Mouse (Mus musculus): ENCODE measurements around the gene Etfa. TPM values are rescaled to one million over a fixed set of nuclear protein-coding genes. Genes with fewer than 3 reads are reported as not detected.
A peak's percentile ranks its signal among the peaks of the same experiment; 100 is the strongest.

The Etfa gene
- polyA plus RNA-seq, 1 experiment = 48.5 TPM

DNA sequence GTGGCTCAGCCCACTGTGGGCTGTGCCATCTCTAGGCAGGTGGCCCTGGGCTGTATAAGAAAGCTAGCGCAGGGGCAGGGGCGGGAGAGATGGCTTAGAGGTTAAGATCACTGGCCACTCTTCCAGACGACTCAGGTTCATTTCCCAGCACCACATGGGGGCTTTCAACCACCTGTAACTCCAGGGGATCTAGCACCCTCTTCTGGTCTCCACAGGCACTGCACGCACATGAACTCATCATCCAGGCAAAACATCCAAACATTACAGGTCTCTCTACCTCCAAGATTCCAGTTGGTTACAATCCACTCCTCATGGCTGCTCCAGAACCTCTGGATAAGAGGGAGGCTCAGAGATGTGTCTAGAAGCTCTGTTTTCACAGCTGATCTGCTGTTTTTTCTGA is 13.7 kb upstream of the Etfa start:
- no peak for DNase-seq (ENCODE audit: extremely low spot score in 1 of 2, low spot score in 1 of 2)

GRCm38 (mm10) chr9:55511521-55511993 is 486 bp downstream of the Etfa start:
- DNase-seq (ENCODE audit: extremely low spot score in 1 of 2, low spot score in 1 of 2) = peak; percentile 15 to 30

- DNase-seq (ENCODE audit: extremely low spot score in 1 of 2, low spot score in 1 of 2) = no peak
Measured at GRCm38 (mm10) chr9:55510651-55511235, 1.3 kb downstream of the Etfa start.

GRCm38 (mm10) chr9:55509731-55510130 is 2.3 kb downstream of the Etfa start:
- no peak for DNase-seq (ENCODE audit: extremely low spot score in 1 of 2, low spot score in 1 of 2)

- no peak for DNase-seq (ENCODE audit: extremely low spot score in 1 of 2, low spot score in 1 of 2)
Measured at GRCm38 (mm10) chr9:55508701-55509100, 3.3 kb downstream of the Etfa start.

DNA sequence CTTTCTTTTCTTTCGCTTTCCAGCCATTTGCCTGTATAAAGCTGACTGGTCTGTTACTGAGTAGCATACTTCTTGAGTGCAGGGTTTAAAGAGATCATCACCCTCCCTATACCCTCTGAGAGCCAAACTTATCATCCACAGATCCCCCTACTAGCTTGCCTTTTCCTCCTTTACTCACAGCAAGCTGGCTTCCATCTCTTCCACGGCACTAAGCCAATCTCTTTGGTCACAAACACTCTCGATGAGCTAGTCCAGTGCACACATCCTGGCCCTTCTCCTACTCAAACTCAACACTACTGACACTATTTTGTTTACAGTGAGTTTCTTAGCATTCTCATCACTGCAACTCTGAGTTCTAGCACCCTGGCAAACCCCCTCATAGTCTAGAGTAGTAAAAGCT is 4.1 kb downstream of the Etfa start:
- no peak for DNase-seq (ENCODE audit: extremely low spot score in 1 of 2, low spot score in 1 of 2)

DNA sequence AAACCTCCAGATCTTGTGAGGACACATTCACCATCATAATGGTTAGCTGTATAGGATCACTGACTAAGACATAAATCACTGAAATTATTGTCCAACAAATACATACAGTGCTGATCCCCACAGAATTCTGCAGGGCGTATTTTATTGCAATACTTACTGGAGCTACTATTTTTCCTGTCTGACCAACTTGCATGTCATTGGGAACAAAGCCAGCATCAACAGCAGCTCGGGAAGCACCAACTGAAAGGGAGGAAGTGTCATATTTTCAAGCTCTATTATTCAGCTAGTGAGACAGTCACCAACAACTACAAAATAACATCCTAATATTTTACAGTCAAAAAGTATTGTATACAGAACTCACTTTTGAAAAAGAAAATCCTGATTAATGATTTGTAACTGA is 29.9 kb downstream of the Etfa start:
- peak in 1 of 2 experiments; percentile 14 for DNase-seq (ENCODE audit: extremely low spot score in 1 of 2, low spot score in 1 of 2)

DNA sequence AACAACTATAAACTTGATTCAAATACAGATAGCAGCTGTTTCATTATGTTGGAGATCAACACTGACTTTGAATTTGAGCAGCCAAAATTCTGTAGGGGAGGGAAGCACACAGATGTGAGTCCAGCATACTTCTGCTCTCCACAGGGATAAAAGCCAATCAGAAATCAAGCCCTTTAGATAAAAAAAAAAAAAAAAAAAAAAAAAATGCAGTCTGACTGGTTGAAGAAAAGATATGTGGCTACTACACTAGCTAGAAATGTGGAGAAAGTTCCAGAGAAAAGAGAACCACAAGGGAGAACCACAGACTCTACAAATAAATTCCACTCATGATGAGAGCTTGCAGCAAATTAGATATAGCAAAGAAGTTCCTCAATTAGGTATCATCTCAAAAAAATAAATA is 33.3 kb downstream of the Etfa start:
- DNase-seq (ENCODE audit: extremely low spot score in 1 of 2, low spot score in 1 of 2) = no peak

DNA sequence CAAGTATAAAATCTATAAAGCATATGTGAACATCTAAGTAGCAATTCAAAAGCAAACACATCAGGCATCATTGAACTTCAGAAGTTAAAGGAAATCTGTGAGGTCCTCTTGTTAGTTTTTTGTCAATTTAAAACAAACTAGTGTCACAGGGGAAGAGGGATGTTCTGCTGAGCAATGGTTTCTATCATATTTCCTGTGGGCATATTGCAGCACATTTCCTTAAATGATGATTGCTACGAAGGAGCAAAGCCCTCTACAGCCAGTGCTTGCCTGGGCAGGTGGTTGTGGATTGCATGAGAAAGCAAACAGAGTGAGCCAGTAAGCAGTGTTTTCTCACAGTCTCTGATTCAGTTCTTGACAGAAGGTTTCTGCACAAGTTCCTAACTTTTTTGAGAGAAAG is 36.0 kb downstream of the Etfa start:
- no peak for DNase-seq (ENCODE audit: extremely low spot score in 1 of 2, low spot score in 1 of 2)

GRCm38 (mm10) chr9:55468397-55468796 is 43.6 kb downstream of the Etfa start:
- DNase-seq (ENCODE audit: extremely low spot score in 1 of 2, low spot score in 1 of 2) = peak in 1 of 2 experiments; percentile 33

DNA sequence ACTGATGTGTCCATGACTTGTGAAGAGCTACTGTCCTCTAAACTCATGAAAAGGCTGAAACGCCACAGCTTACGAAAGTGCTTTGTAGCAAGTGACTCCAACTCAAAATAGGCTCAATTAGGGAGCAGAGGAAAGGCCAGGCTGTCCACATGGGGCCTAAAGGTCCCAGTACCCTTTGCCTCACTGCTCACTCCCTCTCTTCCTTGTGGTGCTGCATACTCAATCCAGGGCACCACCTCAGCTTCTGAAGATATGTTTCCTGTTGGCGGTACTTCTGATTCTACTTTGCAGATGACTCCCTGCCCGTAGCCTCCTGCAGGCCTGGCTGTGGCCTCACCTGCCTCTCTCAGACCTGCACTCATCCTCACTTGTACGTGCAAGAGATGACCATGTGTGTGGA is 58.7 kb downstream of the Etfa start:
- DNase-seq (ENCODE audit: extremely low spot score in 1 of 2, low spot score in 1 of 2) = no peak

GRCm38 (mm10) chr9:55452906-55453305 is 59.1 kb downstream of the Etfa start:
- DNase-seq (ENCODE audit: extremely low spot score in 1 of 2, low spot score in 1 of 2) = no peak

GRCm38 (mm10) chr9:55451426-55451825 is 60.6 kb downstream of the Etfa start:
- peak in 1 of 2 experiments; percentile 34 for DNase-seq (ENCODE audit: extremely low spot score in 1 of 2, low spot score in 1 of 2)

DNA sequence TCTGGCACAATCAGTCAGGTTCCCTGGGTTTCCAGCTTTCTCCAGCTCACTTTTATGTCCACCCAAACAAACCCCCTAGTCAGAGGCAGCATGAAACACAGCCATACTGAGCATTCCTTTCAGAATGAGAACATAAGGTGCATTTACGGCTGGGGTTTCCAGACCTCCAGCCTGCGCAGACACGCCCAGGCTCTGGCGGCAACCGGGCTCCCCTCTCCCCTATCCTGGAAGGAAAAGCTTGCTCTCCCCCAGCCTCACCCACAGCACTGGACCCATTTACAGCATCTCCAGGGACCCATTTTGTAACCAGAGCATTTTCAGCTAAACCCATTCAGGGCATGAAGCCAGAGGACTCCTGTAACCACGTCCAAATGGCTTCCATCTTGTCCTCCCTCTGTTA is 62.0 kb downstream of the Etfa start:
- no peak for DNase-seq (ENCODE audit: extremely low spot score in 1 of 2, low spot score in 1 of 2)

DNA sequence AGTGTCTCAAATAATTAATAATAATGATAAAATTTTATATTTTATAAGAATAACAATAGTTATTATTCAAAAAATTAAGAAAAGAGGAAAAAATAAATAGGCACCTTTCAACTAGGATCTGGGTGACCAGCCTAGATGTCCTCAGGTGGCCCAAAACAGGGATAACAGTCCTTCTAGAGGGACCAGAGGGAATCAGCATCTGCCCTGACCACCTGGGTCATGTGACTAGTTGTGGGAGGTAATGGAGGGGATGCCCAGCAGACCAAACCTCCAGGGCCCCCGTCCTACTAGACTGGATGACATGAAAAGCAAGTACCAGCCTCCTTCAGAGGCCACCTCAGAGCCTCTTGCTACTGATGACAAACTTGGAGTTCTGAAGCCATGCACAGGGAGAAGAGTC is 62.9 kb downstream of the Etfa start:
- no peak for DNase-seq (ENCODE audit: extremely low spot score in 1 of 2, low spot score in 1 of 2)

- no peak for DNase-seq (ENCODE audit: extremely low spot score in 1 of 2, low spot score in 1 of 2)
Measured at GRCm38 (mm10) chr9:55447509-55447908, 64.5 kb downstream of the Etfa start.

- DNase-seq (ENCODE audit: extremely low spot score in 1 of 2, low spot score in 1 of 2) = no peak
Measured at GRCm38 (mm10) chr9:55439206-55439780, 72.8 kb downstream of the Etfa start.

DNA sequence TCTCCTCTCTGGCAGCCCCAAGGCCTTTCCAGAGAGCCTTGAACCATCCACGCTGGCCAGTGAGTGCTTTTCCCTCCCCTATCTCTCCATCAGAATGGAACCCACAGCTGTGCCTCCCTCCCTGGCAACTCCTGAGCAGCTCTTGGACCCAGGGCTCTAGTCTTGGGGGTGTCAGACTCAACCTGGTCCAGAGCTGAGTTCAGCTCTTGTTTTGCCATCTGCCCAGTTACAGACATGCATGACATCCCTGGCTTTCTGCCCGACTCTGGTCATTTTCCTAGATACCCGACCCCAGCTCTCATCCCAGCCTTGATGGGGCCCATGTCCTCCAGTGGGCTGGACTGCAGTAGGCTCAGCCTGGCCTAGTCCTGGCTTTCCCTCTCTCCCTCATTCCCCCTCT is 73.6 kb downstream of the Etfa start:
- no peak for DNase-seq (ENCODE audit: extremely low spot score in 1 of 2, low spot score in 1 of 2)

GRCm38 (mm10) chr9:55433875-55434274 is 78.2 kb downstream of the Etfa start:
- no peak for DNase-seq (ENCODE audit: extremely low spot score in 1 of 2, low spot score in 1 of 2)

GRCm38 (mm10) chr9:55432306-55433289 is 79.4 kb downstream of the Etfa start:
- DNase-seq (ENCODE audit: extremely low spot score in 1 of 2, low spot score in 1 of 2) = no peak

GRCm38 (mm10) chr9:55430133-55430532 is 81.9 kb downstream of the Etfa start:
- no peak for DNase-seq (ENCODE audit: extremely low spot score in 1 of 2, low spot score in 1 of 2)

All from frontal cortex, adult 2 months (tissue).